Mouse (Mus musculus) B cell, adult 2 months (primary cell): ENCODE data around the gene Polr1c.
A peak's percentile ranks its signal among the peaks of the same experiment; 100 is the strongest.

Experiments
- DNase-seq, 2 experiments: peaks; one replicate each; pipeline ENCODE4 v3.0.0; 2022

The Polr1c gene

DNA sequence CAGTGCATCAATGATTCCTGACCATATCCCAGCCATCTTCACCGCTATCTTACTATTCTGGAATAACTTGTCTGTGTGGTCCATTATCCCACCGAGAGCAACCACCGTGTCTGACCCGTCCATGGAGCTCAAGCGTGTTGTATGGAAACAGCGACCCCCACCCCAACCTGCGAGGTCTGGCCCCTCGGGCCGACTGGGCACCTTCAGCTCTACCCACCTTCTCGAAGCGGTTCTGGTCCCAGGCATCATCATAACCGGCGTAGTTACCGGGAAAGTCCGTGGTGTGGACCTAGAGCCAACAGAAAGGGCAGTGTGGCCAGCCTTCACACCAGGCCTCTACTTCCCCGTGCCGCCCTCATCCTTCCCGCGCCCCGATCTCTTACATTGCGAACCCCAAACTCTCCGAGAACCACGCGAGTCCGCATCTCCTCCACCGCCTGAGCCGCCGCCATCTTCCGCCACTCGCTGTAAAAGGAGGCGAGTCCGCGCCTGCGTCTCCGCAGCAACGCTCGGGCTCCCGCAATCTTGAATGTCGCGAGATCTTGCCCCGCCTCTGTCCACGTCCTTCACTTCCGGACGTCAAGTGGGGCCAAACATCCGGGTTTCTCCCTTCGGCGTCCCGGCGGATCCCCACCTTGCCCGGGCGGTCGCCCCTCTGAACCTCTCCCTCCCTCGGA is at the start of gene Polr1c, which contains the start of gene Yipf3:
Gene Polr1c (minus strand): TSS at position 543 of the 677 bp plus-strand sequence.
Gene Yipf3 (plus strand): TSS at position 569 of the 677 bp plus-strand sequence.
- DNase-seq, result peak; percentile 95

- no peak for DNase-seq
Observed at GRCm38 (mm10) chr17:46297028-46297363, 49.1 kb upstream of the Polr1c start.

DNA sequence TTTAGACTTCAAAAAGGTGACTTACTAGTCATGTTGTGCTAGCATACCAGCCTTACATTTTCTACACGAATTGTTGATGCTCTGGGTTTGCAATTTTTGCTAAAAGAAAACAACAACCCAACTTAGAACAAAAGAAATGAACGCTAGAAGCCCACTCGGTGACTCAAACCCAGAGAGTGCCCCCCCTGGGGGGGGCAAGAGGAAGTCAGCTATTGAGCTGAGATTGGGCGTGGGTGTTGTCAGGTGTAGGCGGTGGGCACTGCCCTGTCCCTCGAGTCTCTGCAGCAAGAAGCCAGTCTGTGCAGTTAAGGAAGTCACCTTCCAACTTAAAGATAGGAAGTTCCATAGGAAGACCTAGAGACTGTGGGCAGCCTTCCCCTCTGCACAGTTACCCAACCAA is 48.7 kb upstream of the Polr1c start:
- DNase-seq, result peak; percentile 35 to 46

- DNase-seq, result no peak
Observed at GRCm38 (mm10) chr17:46287678-46288095, 39.8 kb upstream of the Polr1c start.

GRCm38 (mm10) chr17:46285407-46285806 is 37.6 kb upstream of the Polr1c start:
- DNase-seq, result no peak

DNA sequence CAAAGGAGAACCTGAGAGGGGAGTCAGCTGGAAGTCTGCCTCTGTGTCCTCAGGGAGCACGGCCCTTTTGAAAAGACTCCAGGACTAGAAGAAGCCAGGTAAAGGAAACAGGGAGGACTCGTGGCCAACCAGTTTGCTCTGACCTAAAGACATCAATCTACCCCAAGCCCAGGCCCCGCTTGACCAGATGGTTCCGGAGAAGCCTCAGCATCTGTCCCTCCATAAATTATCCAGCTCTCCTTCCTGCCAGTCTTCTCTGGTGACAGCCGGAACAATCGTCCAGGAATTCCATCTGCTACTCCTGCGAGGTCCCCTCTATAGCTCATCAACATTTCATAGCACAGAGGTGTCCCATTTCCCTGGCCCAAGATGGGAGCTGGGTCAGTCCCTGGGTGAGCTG is 36.8 kb upstream of the Polr1c start:
- DNase-seq, result no peak

GRCm38 (mm10) chr17:46283911-46284310 is 36.1 kb upstream of the Polr1c start:
- DNase-seq, result no peak

GRCm38 (mm10) chr17:46283140-46283539 is 35.3 kb upstream of the Polr1c start:
- DNase-seq, result no peak

GRCm38 (mm10) chr17:46282483-46283123 is 34.7 kb upstream of the Polr1c start, which contains the start of gene Tjap1:
Tjap1 (minus strand) TSS chr17:46283026.
- peak; percentile 89 to 90 for DNase-seq

DNA sequence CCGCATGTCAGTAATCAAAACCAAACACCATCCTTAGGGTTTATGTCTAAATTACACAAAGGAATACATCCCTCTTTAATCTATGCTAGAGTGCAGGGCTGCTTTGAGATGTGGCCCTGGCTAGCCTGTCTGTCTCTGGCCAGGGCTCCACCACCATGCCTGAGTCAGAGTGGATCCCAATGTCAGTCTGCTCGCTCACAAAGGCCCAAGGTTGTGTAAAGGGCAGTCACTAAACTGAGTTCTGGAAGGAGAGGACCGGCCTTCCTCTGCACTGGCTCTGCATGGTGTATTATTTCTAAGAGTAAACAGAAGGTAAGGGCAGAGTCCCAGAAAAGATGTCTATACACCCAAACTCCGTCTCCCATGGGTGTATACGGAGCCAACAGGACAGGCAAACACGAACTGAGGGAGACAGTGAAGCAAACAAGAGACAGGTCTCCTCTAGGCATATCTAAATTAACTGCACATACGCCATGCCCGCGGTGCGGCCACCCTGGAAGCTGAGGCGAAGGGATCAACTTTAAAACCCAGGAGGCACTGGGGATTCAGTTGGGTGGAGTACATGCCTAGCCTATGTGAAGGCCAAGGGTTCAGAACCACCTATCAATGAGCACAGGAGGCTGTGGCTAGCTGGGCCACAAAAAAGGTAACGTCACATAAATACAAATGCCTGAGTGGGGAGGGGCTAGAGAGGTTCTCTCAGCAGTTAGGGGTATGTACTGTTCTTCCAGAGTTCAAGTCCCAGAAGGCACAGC is 30.3 kb upstream of the Polr1c start:
- no peak for DNase-seq

DNA sequence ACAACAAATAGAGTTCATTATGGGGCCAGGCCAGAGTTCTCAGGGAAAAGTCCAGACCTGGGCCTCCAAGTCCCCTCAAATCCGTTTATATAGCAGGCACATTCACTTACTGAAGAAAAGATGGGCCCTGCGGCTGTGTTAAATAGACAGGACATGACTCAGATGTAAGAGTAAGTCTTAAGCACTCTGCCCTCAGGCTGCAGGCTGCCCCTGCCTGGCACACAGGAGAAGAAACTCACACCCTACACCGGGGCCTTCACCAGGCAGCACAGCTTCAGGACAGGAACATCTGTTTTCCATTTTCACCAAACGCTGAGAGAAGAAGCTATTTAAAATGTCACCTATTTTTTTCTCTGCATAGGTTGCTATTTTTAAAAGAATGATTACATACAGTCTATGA is 29.7 kb upstream of the Polr1c start:
- DNase-seq, result no peak

- no peak for DNase-seq
Observed at GRCm38 (mm10) chr17:46275506-46275905, 27.7 kb upstream of the Polr1c start.

DNA sequence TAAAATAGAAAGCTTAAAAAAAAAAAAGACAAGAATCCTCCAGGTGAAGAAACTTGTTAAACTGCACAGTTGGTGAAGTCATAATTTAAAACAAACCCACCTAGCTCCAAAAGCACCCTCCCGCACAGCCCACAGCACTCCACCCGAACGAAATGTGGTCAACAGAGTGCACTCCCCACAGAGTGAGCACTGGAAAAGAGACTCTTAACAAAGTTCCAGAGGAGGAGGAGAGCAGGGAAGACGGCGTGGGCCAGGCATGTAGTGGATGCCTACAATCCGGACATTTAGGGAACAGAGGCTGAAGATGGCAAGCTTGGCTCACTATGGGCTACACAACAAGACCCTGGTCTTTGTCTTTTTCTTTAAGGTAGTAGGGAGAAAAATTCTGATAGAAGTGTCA is 27.2 kb upstream of the Polr1c start:
- DNase-seq, result no peak

GRCm38 (mm10) chr17:46274465-46274864 is 26.6 kb upstream of the Polr1c start:
- DNase-seq, result no peak

DNA sequence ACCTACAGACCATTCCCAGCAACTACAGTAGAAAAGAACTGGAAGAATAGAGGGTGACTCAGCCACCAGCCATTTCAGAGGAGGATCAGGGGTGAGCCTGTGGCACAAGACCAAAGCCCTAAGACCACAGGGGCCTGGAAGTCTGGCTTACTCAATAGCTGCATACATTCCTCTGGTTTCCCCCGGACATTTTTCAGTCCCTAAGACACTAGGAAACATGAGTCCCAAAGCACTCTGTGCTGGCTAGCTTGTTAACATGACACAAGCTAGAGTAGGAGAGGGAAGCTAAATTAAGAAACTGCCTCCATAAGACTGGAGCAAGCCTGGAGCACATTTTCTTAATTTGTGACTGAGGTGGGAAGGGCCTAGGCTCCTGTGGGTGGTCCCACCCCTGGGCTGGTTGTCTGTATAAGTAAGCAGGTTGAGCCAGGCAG is 26.0 kb upstream of the Polr1c start:
- no peak for DNase-seq

- no peak for DNase-seq
Observed at GRCm38 (mm10) chr17:46272675-46273074, 24.8 kb upstream of the Polr1c start.

DNA sequence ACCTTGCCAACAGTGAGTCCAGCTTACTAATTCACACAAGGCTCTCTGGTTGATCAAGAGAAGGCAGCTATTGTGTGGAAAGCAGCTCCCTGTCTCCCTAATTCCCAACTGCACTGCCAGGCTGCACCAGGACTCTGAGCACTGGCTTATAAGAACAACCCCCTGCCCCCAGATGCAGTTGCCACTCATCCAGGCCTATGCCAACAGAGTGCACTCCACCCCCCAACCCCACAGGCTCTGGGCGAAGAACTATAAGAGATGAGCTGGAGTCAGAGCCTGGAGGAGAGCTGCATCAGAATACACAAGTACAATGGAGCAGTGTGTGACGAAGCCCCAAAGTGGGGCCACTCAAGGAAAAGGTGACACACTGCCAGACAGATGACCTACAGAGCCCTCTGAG is 24.2 kb upstream of the Polr1c start:
- DNase-seq, result no peak

DNA sequence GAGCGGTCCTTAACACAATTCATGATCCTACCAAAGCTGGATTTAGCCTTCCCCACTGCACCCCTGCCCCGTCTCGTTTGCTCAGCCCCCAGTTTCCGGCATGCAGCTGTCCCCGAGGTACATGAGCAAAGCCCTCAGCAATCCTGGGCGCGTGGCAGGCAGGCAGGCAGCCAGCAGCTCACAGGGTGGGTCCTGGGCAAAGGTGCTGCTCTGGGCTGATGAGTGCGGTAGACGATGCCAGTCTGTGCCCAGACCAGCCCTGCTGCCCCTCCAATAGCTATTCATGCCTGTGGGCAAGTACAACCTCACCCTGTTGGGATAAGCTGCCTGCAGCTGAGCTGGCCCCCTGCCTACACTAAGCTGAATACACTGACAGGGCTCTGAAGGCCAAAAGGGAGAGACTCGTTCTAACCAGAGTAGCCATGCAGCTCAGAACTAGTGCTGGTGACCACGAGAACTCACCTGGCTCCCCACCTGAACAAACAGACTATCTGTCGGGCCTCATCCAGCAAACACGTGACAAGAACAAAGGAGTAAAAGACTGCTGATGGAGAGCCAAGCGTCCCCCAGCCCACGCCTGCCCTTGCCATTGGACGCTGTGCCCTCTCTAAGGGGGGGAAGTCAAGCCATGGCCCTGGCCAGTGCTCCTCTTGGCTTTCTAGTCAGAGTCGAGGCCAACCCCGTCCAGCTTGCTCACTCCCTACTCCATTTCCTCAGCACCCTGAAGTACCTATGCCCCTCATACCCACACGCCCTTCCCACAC is 22.1 kb upstream of the Polr1c start:
- no peak for DNase-seq

- DNase-seq, result no peak
Observed at GRCm38 (mm10) chr17:46268026-46268720, 20.3 kb upstream of the Polr1c start.

- no peak for DNase-seq
Observed at GRCm38 (mm10) chr17:46267511-46267910, 19.7 kb upstream of the Polr1c start.

- no peak for DNase-seq
Observed at GRCm38 (mm10) chr17:46266986-46267385, 19.1 kb upstream of the Polr1c start.

GRCm38 (mm10) chr17:46265918-46266618 is 18.2 kb upstream of the Polr1c start:
- DNase-seq, result peak; percentile 87
